Mouse (Mus musculus) spleen, postnatal 36 days (tissue): Measurements from ENCODE around the gene Stxbp5l.
"Not testable (repeated sequence)": the region's sequence is repeated elsewhere in the genome, so short reads cannot be mapped to it uniquely, and the experiment has no call there.

Experiments used
- DNase-seq, 2 experiments: peaks; one replicate each; pipeline ENCODE4 v3.0.0; 2022; ENCODE audit warnings: low spot score in 2 of 2, mixed read lengths in 1 of 2

Stxbp5l gene

DNA sequence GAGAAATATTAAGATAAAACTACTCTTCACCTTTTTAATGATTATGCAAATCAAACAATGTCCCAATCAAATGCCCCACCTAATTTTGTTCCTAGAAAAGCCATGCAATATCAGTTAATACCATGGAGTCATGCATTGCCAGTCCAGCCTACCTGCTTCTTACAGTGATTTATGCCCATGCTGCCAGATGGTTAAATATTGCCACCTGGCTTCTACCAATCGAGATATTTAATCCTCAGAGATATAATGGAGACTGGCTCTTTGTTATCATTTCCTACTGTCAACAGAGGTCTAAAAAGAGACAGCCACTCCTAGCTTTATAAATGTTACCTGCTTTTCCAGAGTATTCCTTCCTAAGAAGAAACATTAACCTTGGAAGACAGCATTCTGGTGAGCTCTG lies 104.6 kb downstream of the Stxbp5l start:
- no peak for DNase-seq

DNA sequence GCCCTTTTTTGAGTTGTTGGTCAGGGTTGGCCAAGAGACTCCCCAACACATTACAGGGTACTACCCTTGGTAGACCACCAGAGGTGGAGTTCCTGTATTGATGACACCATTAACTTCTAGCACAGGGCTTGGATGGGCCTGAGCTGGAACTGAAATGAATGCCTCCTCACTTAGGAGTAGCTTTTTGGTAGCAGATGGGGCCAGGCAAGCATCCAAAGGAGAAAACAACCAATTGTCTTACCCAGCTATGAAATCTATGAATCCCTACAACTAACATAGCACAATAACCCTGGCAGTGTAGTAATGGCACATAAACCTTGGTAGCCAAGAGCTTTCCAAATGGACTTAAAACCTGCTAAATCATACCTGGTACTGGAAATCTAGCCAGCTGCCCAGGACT lies 111.1 kb downstream of the Stxbp5l start:
- DNase-seq: no peak

DNA sequence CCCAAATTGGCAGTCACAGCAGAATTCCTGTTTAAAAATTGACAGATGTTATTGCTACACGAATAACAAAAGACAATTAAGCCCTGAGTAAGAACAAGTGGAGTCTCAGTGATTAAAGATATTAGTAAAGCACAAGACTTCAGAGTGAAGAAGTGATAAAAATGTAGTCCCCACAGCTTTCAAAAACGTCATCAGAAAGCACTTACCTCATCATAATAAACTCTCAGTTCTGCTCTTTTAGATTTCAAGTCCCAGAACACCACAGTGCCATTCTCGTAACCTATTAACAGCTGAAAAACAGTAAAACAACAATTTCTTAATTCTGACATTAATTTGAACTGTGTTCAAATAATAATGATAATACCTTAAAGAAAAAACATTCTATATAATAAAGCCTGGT lies 123.1 kb downstream of the Stxbp5l start:
- DNase-seq: no peak

DNA sequence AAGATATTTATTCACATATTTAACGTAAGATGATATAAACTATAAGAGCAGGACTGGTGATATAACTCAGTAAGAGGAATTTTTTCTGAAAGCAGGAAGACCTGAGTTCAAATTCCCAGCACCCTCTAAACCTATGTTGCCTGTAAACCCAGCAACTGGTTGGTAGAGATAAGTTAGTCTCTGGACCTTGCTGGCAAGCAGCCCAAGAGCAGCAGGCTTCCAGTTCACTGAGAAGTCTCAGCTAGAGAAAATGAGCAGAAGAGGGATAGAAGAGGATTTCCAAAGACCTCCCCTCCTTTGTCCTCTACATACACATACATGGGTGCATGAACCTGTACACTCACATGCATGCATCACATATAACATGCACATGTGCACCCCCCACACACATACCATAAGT lies 165.6 kb downstream of the Stxbp5l start:
- DNase-seq: no peak

DNA sequence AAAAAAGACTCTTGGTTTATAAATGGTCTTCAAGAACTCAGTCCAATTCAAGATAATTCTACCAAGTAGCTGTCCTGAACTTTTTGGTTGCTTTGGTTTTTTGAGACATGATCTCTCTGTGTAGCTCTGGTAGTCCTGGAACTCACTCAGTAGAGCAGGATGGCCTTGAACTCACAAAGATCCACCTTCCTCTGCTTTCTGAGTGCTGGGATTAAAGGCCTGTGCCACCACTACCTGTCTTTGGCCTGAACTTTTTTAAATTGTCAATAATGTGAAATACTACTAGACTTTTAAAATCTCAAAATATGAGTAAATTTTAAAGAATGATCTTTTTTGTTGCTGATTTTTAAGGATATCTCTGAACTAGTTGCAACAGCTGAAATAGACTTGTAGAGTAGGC lies 176.0 kb downstream of the Stxbp5l start:
- DNase-seq: no peak

DNA sequence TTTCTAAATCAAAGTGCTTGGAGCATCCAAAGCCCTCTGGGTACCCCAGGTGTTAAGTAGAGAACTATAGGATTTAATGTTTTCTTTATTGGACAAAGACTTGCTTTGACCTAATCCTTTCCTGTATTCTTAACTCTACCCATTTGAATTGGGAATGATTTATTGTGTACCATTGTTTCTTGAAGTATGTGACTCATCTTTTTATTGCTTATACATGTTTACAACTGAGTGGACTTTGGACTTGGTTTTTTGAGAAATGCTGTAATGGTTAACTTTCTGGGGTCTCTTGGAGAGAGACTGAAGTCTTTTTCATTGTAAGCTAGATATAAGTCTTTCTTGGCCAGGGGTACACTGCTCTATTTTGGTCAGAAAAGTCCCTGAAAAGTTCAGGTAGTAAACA lies 190.6 kb downstream of the Stxbp5l start:
- DNase-seq: no peak

DNA sequence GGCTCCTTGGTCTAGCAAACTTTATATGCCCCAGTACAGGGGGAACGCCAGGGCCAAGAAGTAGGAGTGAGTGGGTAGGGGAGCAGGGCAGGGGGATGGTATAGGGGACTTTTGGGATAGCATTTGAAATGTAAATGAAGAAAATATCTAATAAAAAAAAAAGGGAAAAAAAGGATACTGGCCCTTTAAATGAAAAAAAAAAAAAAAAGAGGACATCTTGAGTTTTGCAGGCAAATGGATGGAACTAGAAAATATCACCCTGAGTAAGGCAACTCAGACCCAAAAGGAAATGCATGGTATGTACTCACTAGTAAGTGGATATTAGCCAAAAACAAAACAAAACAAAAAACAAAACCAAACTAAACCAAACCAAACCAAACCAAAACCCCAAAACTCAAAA lies 259.6 kb downstream of the Stxbp5l start:
- not testable (repeated sequence) for DNase-seq

DNA sequence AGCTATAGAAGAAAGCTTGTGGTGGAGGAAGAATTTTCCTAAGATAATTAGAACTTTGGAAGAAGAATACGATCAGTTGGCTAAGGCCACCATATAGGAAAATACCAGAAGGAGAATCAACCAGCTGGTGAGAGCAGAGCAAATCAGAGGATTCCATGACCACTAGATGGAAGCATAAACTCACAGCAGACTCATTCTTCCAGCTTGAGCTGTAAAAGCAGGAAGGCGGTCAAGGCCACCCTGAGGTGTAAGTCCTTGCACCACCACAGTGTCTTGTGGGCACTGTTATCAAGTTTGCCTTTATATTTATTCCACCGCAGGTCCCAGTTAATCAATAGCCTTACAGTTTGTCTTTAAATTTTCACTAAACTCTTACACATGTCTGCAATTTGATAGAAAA lies 275.5 kb downstream of the Stxbp5l start:
- no peak for DNase-seq

DNA sequence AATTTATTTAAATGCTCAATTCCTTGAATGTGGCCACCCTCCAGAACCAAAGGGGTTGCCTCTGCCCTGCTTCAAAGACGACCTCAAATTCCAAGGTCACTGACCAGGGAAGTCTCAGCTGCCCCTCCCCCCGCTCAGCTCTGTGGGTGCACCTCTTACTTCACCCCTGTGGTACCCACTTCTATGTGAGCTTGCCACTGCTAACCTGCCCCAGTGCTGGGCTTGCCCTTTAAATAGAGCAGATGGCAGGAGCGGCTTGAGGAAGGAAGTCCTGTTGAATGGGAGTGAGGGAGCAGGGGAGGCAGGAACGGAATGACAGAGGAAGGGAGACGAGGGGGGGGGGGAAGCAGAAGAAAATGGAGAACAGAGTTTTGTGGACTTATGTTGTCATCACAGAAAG lies 276.0 kb downstream of the Stxbp5l start:
- no peak for DNase-seq

DNA sequence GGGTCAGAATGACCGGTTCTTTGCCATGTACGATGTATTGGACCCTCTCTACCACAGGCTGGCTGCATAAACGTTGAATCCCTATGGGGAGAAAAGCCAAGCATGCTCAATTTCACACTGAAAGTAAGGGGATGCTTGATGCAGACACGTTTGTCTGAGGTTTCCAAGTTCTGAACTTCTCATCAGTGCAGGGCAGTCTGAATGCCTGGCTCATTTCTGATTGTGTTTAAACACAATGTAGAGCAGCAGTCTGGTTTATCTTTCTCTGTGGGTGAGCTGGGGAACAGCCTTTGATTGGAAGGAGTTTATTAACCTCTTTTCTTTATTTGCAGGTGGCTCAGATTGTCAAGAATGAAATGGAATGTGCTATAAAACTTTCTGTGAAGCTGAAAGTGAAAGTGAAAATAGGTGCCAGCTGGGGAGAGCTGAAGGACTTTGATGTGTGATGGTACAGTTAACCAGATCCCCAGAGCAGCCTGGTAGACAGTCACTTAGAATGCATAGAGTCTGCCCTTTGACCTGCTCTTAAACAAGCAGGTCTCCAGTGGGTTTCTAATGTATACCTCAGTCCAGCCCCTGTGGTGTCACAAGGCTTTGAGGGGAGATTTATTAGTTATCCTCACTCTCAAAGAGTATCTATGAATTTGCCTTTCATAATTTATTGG lies 290.5 kb downstream of the Stxbp5l start:
- DNase-seq: peak; percentile 11 to 19

DNA sequence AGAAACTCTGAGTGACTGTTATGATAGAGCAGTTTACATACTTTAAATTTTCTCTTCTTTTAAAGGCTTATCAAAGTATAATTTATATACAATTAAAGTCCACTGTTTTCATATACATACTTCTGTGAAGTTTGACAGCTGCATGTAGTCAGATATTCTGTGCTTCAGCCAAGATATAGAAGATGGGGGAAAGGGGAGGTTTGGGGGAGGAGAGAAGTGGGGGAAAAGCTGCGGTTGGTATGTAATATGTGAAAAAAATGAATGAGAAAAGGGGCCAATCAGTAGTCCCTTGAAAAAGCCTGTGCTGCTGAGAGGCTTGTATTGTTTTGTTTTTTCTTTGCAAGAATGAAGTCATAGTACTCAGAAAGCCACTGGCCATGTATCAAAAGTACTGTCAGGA lies 295.1 kb downstream of the Stxbp5l start:
- no peak for DNase-seq

DNA sequence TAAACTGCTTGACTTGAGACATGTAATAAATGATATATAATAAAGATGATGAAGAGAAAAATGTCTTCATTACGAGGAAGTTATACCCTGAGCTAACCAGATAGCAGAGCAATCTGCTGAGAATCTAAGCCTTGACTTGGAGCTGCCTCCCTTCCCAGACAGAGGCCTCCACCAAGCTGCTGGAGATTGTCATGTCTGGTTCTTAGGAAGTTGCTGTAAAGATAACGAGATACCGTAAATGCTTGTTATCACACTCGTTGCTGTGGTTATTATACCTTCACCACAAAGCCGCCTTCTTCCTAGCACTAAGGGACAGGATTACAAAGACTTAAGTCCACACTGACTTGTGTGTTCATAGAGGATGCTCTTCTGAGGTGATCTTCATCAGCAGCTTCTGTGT lies 312.4 kb downstream of the Stxbp5l start:
- DNase-seq: no peak
